Mouse (Mus musculus) induced T-regulatory cell, adult 2 months (primary cell): ENCODE results near the gene Gm4869.
A peak's percentile ranks its signal among the peaks of the same experiment; 100 is the strongest.
"Not testable (repeated sequence)": the region's sequence is repeated elsewhere in the genome, so short reads cannot be mapped to it uniquely, and the experiment has no call there.

Source experiments
- DNase-seq: peaks from one replicate; pipeline ENCODE4 v3.0.0-alpha.2; 2012; ENCODE audit warnings: low read depth

Gm4869 gene

GRCm38 (mm10) chr5:140445345-140445744, at the start of gene Gm4869:
TSS of gene Gm4869 (plus strand) at chr5:140445645.
- no peak for DNase-seq

- peak; percentile 57 for DNase-seq
Observed at GRCm38 (mm10) chr5:140396166-140396940, 49.1 kb upstream of the Gm4869 start.

GRCm38 (mm10) chr5:140402640-140403270, 42.7 kb upstream of the Gm4869 start:
- no peak for DNase-seq

- DNase-seq: no peak
Observed at GRCm38 (mm10) chr5:140405126-140405525, 40.3 kb upstream of the Gm4869 start.

- DNase-seq: no peak
Observed at GRCm38 (mm10) chr5:140406666-140407065, 38.8 kb upstream of the Gm4869 start.

- no peak for DNase-seq
Observed at GRCm38 (mm10) chr5:140408801-140409200, 36.6 kb upstream of the Gm4869 start.

GRCm38 (mm10) chr5:140411339-140411738, 34.1 kb upstream of the Gm4869 start:
- DNase-seq: peak; percentile 77

GRCm38 (mm10) chr5:140414647-140415046, 30.8 kb upstream of the Gm4869 start:
- no peak for DNase-seq

GRCm38 (mm10) chr5:140418106-140418488, 27.3 kb upstream of the Gm4869 start:
- no peak for DNase-seq

- peak; percentile 97 for DNase-seq
Observed at GRCm38 (mm10) chr5:140418489-140419441, 26.7 kb upstream of the Gm4869 start, which contains the start of gene Eif3b. TSS of gene Eif3b (plus strand) at chr5:140419328.

- DNase-seq: no peak
Observed at GRCm38 (mm10) chr5:140419442-140420080, 25.9 kb upstream of the Gm4869 start.

GRCm38 (mm10) chr5:140420616-140421015, 24.8 kb upstream of the Gm4869 start:
- DNase-seq: no peak

GRCm38 (mm10) chr5:140425016-140425783, 20.2 kb upstream of the Gm4869 start:
- no peak for DNase-seq

- not testable (repeated sequence) for DNase-seq
Observed at GRCm38 (mm10) chr5:140439117-140439516, 6.3 kb upstream of the Gm4869 start.

- no peak for DNase-seq
Observed at GRCm38 (mm10) chr5:140441406-140441805, 4.0 kb upstream of the Gm4869 start.

GRCm38 (mm10) chr5:140444012-140444411, 1.4 kb upstream of the Gm4869 start:
- DNase-seq: no peak

- DNase-seq: no peak
Observed at GRCm38 (mm10) chr5:140446054-140446453, 609 bp downstream of the Gm4869 start.

GRCm38 (mm10) chr5:140454488-140454887, 9.0 kb downstream of the Gm4869 start:
- no peak for DNase-seq

GRCm38 (mm10) chr5:140455466-140455865, 10.0 kb downstream of the Gm4869 start:
- DNase-seq: no peak

- DNase-seq: no peak
Observed at GRCm38 (mm10) chr5:140461476-140461875, 16.0 kb downstream of the Gm4869 start.

- not testable (repeated sequence) for DNase-seq
Observed at GRCm38 (mm10) chr5:140463151-140463550, 17.7 kb downstream of the Gm4869 start.
